Mouse (Mus musculus) liver (tissue): ENCODE data around the gene Jtb.
"Not testable (repeated sequence)": the region's sequence is repeated elsewhere in the genome, so short reads cannot be mapped to it uniquely, and the experiment has no call there.

ENCODE experiments used
- DNase-seq: peaks from one replicate; pipeline ENCODE4 v3.0.0-alpha.2; 2020; ENCODE audit warnings: mixed read lengths

Gene Jtb

GRCm38 (mm10) chr3:90224331-90224730 lies 7.1 kb upstream of the Jtb start:
- no peak for DNase-seq

- no peak for DNase-seq
Measured at GRCm38 (mm10) chr3:90231075-90231474, 322 bp upstream of the Jtb start.

- no peak for DNase-seq
Measured at GRCm38 (mm10) chr3:90241251-90241650, 9.9 kb downstream of the Jtb start.

GRCm38 (mm10) chr3:90241669-90242358 lies 10.4 kb downstream of the Jtb start:
- no peak for DNase-seq

- DNase-seq: peak; percentile 49
Measured at GRCm38 (mm10) chr3:90242984-90243775, 11.8 kb downstream of the Jtb start, which contains the start of gene Creb3l4. Creb3l4 (minus strand) TSS chr3:90243512.

- no peak for DNase-seq
Measured at GRCm38 (mm10) chr3:90245406-90245805, 14.0 kb downstream of the Jtb start.

- no peak for DNase-seq
Measured at GRCm38 (mm10) chr3:90247630-90247959, 16.2 kb downstream of the Jtb start.

GRCm38 (mm10) chr3:90247960-90248745 lies 16.8 kb downstream of the Jtb start, which contains the start of gene Slc39a1:
Slc39a1 (plus strand) TSS chr3:90248172.
- DNase-seq: peak; percentile 93

- DNase-seq: peak; percentile 50
Measured at GRCm38 (mm10) chr3:90248746-90249100, 17.3 kb downstream of the Jtb start.

GRCm38 (mm10) chr3:90250791-90251190 lies 19.4 kb downstream of the Jtb start:
- no peak for DNase-seq

- DNase-seq: not testable (repeated sequence)
Measured at GRCm38 (mm10) chr3:90251731-90252226, 20.4 kb downstream of the Jtb start.

GRCm38 (mm10) chr3:90252659-90253058 lies 21.3 kb downstream of the Jtb start:
- not testable (repeated sequence) for DNase-seq

- DNase-seq: not testable (repeated sequence)
Measured at GRCm38 (mm10) chr3:90253174-90253573, 21.8 kb downstream of the Jtb start.

- peak; percentile 95 for DNase-seq
Measured at GRCm38 (mm10) chr3:90253653-90254418, 22.4 kb downstream of the Jtb start, which contains the start of gene Crtc2. Crtc2 (plus strand) TSS chr3:90254163.

GRCm38 (mm10) chr3:90254419-90255193 lies 23.2 kb downstream of the Jtb start:
- peak; percentile 65 for DNase-seq

GRCm38 (mm10) chr3:90255194-90255565 lies 23.8 kb downstream of the Jtb start:
- no peak for DNase-seq

GRCm38 (mm10) chr3:90255784-90256353 lies 24.5 kb downstream of the Jtb start:
- no peak for DNase-seq

- DNase-seq: no peak
Measured at GRCm38 (mm10) chr3:90256731-90257530, 25.5 kb downstream of the Jtb start.

- peak; percentile 45 for DNase-seq
Measured at GRCm38 (mm10) chr3:90258521-90258920, 27.1 kb downstream of the Jtb start.

GRCm38 (mm10) chr3:90263121-90263771 lies 31.8 kb downstream of the Jtb start:
- DNase-seq: no peak
